Mouse (Mus musculus): ENCODE measurements around the gene Pmepa1.

The Pmepa1 gene

GRCm38 (mm10) chr2:173183311-173183710, 93.0 kb downstream of the Pmepa1 start:
- DNase-seq, result no peak

DNA sequence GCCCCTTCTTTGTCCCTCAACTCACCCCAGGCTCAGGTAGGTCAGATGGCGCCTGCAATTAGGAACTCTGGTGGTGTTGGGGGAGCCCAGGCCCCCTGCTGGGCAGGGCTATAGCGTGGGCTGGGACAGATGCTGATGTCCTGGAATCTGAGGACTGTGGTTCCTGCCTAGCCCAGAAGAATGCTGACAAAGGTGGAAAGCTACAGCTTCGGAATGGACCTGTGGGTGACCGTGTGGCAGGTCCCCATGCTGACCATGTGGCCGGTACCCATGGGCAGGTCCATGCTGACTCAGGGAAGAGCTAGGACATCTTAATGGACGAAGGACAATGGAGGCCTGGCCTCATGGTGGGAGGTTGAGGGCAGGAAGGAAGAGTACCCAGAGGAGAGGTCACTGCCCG, 93.5 kb downstream of the Pmepa1 start:
- DNase-seq, result no peak

GRCm38 (mm10) chr2:173181901-173182300, 94.4 kb downstream of the Pmepa1 start:
- DNase-seq, result no peak

DNA sequence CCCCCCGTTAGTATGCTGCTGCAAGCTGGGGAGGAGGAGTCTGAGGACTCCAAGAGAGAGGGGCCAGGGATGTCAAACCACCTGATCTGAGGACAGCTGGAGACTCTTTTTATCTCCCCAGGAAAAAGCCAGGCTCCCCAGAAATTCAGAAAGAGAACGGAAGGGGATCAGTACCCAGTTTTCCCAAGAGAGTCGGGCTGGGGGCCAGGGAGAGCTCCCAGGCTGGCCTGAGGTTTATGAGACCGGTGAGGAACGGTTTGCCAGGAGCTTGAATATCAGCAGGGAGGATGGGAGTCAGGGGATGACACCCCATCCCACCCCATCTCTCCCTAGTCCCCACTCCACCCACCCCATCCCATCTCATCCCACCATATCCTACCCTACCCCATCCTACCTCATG, 94.8 kb downstream of the Pmepa1 start:
- DNase-seq, result no peak

- DNase-seq, result no peak
These were observed 95.5 kb downstream of the Pmepa1 start for GRCm38 (mm10) chr2:173180721-173181388.

DNA sequence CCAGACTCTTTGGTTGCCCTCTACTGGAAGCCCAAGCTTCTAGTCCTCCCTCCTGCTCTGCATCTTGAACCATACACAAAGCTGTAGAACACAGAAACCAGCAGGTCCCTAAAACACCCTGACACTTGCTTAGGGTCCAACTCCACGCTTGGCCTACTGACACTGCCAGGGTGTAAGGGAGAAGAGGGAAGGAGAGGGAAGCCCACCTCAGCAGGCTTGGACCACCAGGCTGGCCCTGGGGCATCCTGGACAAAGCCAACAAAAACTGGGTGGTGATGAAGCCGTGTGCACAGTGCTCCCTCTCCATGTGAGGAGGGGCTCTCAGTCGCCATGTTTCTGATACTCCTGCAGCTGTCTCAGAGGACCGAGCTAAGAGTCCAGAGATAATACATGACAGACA, 96.3 kb downstream of the Pmepa1 start:
- no peak for DNase-seq

GRCm38 (mm10) chr2:173179046-173179445, 97.3 kb downstream of the Pmepa1 start:
- DNase-seq, result no peak

GRCm38 (mm10) chr2:173177951-173178350, 98.4 kb downstream of the Pmepa1 start:
- no peak for DNase-seq

GRCm38 (mm10) chr2:173177481-173177880, 98.9 kb downstream of the Pmepa1 start:
- no peak for DNase-seq

GRCm38 (mm10) chr2:173175703-173176102, 100.6 kb downstream of the Pmepa1 start:
- DNase-seq, result no peak

- no peak for DNase-seq
These were observed 101.8 kb downstream of the Pmepa1 start for GRCm38 (mm10) chr2:173174569-173174968.
